Mouse (Mus musculus) lung, adult 2 months (tissue): ENCODE data around the gene Gm10521.

Experiments
- CTCF ChIP-seq: fragments of 200-500 bp; IDR thresholded peaks from 2 replicates; pipeline ENCODE4 v1.5.1; 2011; ENCODE audit warnings: mild to moderate bottlenecking, low read length, control low read depth; ENCODE audit not compliant: insufficient read depth
- POLR2A ChIP-seq: fragments of 200-500 bp; IDR thresholded peaks from 2 replicates; pipeline ENCODE4 v1.6.1; 2011; ENCODE audit warnings: low read depth, mild to moderate bottlenecking, control low read depth, low read length, borderline replicate concordance; ENCODE audit errors: extremely low read depth

DNA sequence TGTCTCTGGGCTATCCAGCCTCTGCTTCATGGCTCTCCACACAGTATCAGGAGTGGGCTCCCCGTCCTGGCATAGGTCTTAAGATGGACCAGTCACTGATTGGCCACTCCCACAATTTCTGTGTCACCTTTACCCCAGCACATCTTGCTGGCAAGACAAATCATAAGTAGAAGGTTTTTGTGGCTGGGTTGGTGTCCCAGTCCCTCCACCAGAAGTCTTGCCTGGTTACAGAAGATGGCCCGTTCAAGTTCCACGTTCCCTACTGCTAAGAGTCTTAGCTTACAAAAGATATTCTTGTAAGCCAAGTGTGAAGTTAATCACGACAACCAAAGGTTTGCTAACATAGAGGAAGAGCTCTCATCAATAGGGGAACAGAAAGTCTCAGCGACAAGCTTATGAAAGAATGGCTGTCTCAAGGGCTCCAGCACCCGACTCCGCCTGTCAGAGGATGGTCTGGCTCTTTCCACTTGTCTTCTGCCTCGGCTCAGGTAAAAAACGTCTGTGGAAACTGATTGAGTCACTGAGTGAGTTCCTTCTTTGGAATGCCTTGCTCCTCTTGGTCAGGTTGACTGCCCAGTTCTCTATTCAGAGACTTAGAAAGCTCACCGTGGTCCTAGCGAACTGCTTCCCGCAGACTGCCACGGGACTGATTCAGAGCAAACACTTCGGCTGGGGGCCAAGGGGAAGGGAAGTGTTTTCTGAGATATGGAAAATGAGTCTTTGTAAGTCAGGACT, 22.0 kb downstream of the Gm10521 start, which contains the start of gene Slamf6:
- TF ChIP-seq CTCF (no peak), POLR2A (no peak)
